Mouse (Mus musculus) midbrain, postnatal 0 days (tissue): ENCODE measurements around the gene Ttc4. TPM values are rescaled to one million over a fixed set of nuclear protein-coding genes. Genes with fewer than 3 reads are reported as not detected.

Source experiments
- ATAC-seq: fragments of 200-750 bp; cut with Nextera tagmentation; 2 replicates; pipeline ENCODE4 v1.8.0; 2017; ENCODE audit warnings: moderate number of reproducible peaks, mild to moderate bottlenecking, moderate TSS enrichment, moderate library complexity; ENCODE audit not compliant: low FRiP score
- DNase-seq: peaks from one replicate; pipeline ENCODE4 v3.0.0-alpha.2; 2015; ENCODE audit warnings: low spot score
- H3K27ac ChIP-seq: fragments of 300-500 bp; sonication (generic); 2 replicates; pipeline ENCODE4 v1.5.1; 2014; ENCODE audit warnings: low read depth, mild to moderate bottlenecking, low read length, mixed read lengths
- H3K27me3 ChIP-seq: fragments of 300-500 bp; sonication (generic); 2 replicates; pipeline ENCODE4 v1.6.1; 2014; ENCODE audit warnings: low read length, control low read depth, mixed read lengths; ENCODE audit not compliant: insufficient read depth
- H3K36me3 ChIP-seq: fragments of 300-500 bp; sonication (generic); 2 replicates; pipeline ENCODE4 v1.6.1; 2014; ENCODE audit warnings: low read length, control low read depth, mixed read lengths; ENCODE audit not compliant: insufficient read depth
- H3K4me1 ChIP-seq: fragments of 300-500 bp; sonication (generic); 2 replicates; pipeline ENCODE4 v1.6.1; 2014; ENCODE audit warnings: mild to moderate bottlenecking, control low read depth, antibody characterized with exemption, low read length, mixed read lengths; ENCODE audit not compliant: insufficient read depth
- H3K4me2 ChIP-seq: fragments of 300-500 bp; sonication (generic); 2 replicates; pipeline ENCODE4 v1.6.1; 2014; ENCODE audit warnings: low read depth, mild to moderate bottlenecking, low read length, mixed read lengths; ENCODE audit not compliant: poor library complexity, severe bottlenecking
- H3K4me3 ChIP-seq: fragments of 300-500 bp; sonication (generic); 2 replicates; pipeline ENCODE4 v1.5.1; 2014; ENCODE audit warnings: low read depth, mild to moderate bottlenecking, low read length, moderate library complexity
- H3K9ac ChIP-seq: fragments of 300-500 bp; sonication (generic); replicated peaks from 2 replicates; pipeline ENCODE4 v1.6.1; 2014; ENCODE audit warnings: mild to moderate bottlenecking, low read length, moderate library complexity, mixed read lengths; ENCODE audit not compliant: poor library complexity, severe bottlenecking
- H3K9me3 ChIP-seq: fragments of 300-500 bp; sonication (generic); 2 replicates; pipeline ENCODE4 v1.6.1; 2016; ENCODE audit warnings: low read length, control low read depth
- CTCF ChIP-seq: IDR thresholded peaks from 2 replicates; pipeline ENCODE4 v1.5.1; 2016; ENCODE audit warnings: antibody characterized with exemption, mild to moderate bottlenecking
- WGBS: fragments of 180-500 bp; shearing (Covaris S2); extraction: QIAGEN DNeasy Blood & Tissue Kit; methylation state at CpG from one replicate; pipeline ENCODE4 v1.1.7; 2014; 5-methylcytosine and 5-hydroxymethylcytosine counted together
- polyA plus RNA-seq: library from polyadenylated mRNA; unstranded; fragments of >200 nt; fragmentation: Nextera tagmentation; extraction: Ambion mirVana; gene quantifications from 2 replicates; pipeline ENCODE4 v1.2.1, GENCODE M21; 2015
- total RNA-seq: library from RNA; depleted of rRNA; stranded (reverse); fragments of >200 nt; gene quantifications from 2 replicates; pipeline ENCODE4 v1.2.3, GENCODE M21; 2014; rRNA removed

The Ttc4 gene
- total and polyA plus RNA-seq, 2 experiments from 2014 or later = 93.2 to 127 TPM

DNA sequence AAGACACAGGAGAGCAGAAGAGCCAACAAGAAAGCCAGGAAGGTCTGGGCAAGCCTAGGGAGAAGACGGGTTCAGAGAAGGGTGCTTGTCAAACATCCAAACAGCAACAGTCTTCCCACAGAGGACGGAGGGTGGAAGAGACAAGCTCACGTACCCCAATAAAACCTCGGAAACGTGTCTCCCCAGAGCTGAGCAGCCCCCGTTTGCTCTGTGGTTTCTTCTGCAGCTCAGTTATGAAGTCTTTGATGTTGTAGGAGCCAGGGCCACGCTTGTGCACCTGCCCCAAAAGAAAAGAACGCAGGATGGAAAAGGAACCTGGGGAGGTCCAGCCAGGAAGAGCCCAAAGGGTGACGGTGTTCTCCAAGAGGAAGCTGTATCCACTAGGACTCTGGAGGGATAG is 63.9 kb downstream of the Ttc4 start:
- H3K4me2 ChIP-seq = no peak overlapping the region
- ATAC-seq = no peak
- H3K27ac ChIP-seq = no peak overlapping the region

GRCm38 (mm10) chr4:106614180-106614797 is 64.5 kb downstream of the Ttc4 start:
- Histone ChIP-seq H3K4me2 (no peak overlapping the region), H3K36me3 (no peaks in the 10 kb centered on the region), H3K9ac (no peak overlapping the region), H3K9me3 (no peaks in the 10 kb centered on the region), H3K27me3 (0 out of 2 replicates have a peak, but pooled peaks cover 7% of the 10 kb centered on the region), H3K27ac (no peak overlapping the region), H3K4me3 (no peak overlapping the region), H3K4me1 (peaks cover 6% of the 10 kb centered on the region; the same call in 1 of the 2 replicates)
- peak; percentile 73 for ATAC-seq
- peak; percentile 87 for DNase-seq
- peak; percentile 99 for TF ChIP-seq CTCF
- 38% methylated on average over 7 of the region's 7 CpGs for WGBS

More for the DNA sequence above, 63.9 kb downstream of the Ttc4 start:
- Histone ChIP-seq H3K27me3 (0 out of 2 replicates have a peak, but pooled peaks cover 7% of the 10 kb centered on the region), H3K4me1 (peaks cover 6% of the 10 kb centered on the region; the same call in 1 of the 2 replicates), H3K4me3 (no peak overlapping the region), H3K9me3 (no peaks in the 10 kb centered on the region), H3K9ac (no peak overlapping the region), H3K36me3 (no peaks in the 10 kb centered on the region)
- no peak for DNase-seq
- WGBS = 82% methylated on average over 9 of the region's 9 CpGs
- no peak for TF ChIP-seq CTCF

- Histone ChIP-seq H3K36me3 (no peaks in the 10 kb centered on the region), H3K27me3 (0 out of 2 replicates have a peak, but pooled peaks cover 7% of the 10 kb centered on the region), H3K4me2 (no peak overlapping the region), H3K4me1 (peaks cover 6% of the 10 kb centered on the region; the same call in 1 of the 2 replicates), H3K27ac (no peak overlapping the region), H3K9ac (no peak overlapping the region), H3K9me3 (no peaks in the 10 kb centered on the region), H3K4me3 (no peak overlapping the region)
- 80% methylated on average over 3 of the region's 3 CpGs for WGBS
- no peak for DNase-seq
- no peak for TF ChIP-seq CTCF
- no peak for ATAC-seq
Measured at GRCm38 (mm10) chr4:106613560-106613959, 65.2 kb downstream of the Ttc4 start.

DNA sequence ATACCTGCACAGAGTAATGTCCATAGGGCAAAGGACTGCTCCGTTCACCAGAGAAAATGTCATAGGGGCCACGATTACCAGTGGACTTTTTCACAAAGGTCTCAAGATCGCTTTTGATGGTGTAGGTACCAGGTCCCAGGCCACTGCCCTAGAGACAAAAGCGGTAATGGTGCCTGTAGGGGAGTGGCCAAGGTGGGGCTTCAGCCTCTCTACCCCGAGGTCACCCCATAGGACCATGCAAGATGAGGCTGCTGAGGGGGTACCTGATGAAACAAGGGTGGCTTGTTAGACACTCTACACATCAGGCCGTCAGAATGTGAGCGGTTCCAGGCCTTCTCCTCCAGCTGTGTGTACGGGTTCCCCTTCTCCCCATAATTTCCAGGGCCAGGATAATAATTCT is 65.6 kb downstream of the Ttc4 start:
- ATAC-seq = no peak
- H3K4me2 ChIP-seq = no peak overlapping the region
- no peak for DNase-seq
- H3K9me3 ChIP-seq = no peaks in the 10 kb centered on the region
- H3K27me3 ChIP-seq = 0 out of 2 replicates have a peak, but pooled peaks cover 7% of the 10 kb centered on the region
- H3K9ac ChIP-seq = no peak overlapping the region
- no peaks in the 10 kb centered on the region for H3K36me3 ChIP-seq
- no peak overlapping the region for H3K27ac ChIP-seq
- H3K4me3 ChIP-seq = no peak overlapping the region
- TF ChIP-seq CTCF = no peak
- 80% methylated on average over 8 of the region's 8 CpGs for WGBS
- peaks cover 6% of the 10 kb centered on the region; the same call in 1 of the 2 replicates for H3K4me1 ChIP-seq

Other genes with a start within 250 kb of the Ttc4 start
- 5.3 and 10.1 TPM in 2 replicates for gene Pcsk9, start 214.6 kb downstream of the Ttc4 start, total RNA-seq
- 3.1 and 3.3 TPM in 2 replicates for gene Pcsk9, start 214.6 kb downstream of the Ttc4 start, polyA plus RNA-seq
- gene Bsnd, start 186.7 kb downstream of the Ttc4 start, total RNA-seq = 0.09 TPM in 1 of 2 replicates, not detected in the other
- not detected in 2 replicates for gene Bsnd, start 186.7 kb downstream of the Ttc4 start, polyA plus RNA-seq
- 107 and 139 TPM in 2 replicates for gene Dhcr24, start 117.9 kb downstream of the Ttc4 start, total RNA-seq
- gene Dhcr24, start 117.9 kb downstream of the Ttc4 start, polyA plus RNA-seq = 8.0 and 8.1 TPM in 2 replicates
- not detected in 2 replicates for gene Lexm, start 61.7 kb downstream of the Ttc4 start, total RNA-seq
- gene Lexm, start 61.7 kb downstream of the Ttc4 start, polyA plus RNA-seq = not detected in 2 replicates
- 4.1 and 4.6 TPM in 2 replicates for gene Ttc22, start 56.5 kb downstream of the Ttc4 start, total RNA-seq
- 4.1 and 4.7 TPM in 2 replicates for gene Ttc22, start 56.5 kb downstream of the Ttc4 start, polyA plus RNA-seq
- gene Pars2, start 27.9 kb downstream of the Ttc4 start, total RNA-seq = 5.9 and 10.3 TPM in 2 replicates
- 7.0 and 7.4 TPM in 2 replicates for gene Pars2, start 27.9 kb downstream of the Ttc4 start, polyA plus RNA-seq
- gene Mroh7, start 52.0 kb upstream of the Ttc4 start, total RNA-seq = 1.1 and 1.3 TPM in 2 replicates
- gene Mroh7, start 52.0 kb upstream of the Ttc4 start, polyA plus RNA-seq = 0.59 and 0.64 TPM in 2 replicates
- not detected in 2 replicates for gene Fam151a, start 54.9 kb upstream of the Ttc4 start, total RNA-seq
- gene Fam151a, start 54.9 kb upstream of the Ttc4 start, polyA plus RNA-seq = not detected in 2 replicates
- 4.0 and 7.0 TPM in 2 replicates for gene Acot11, start 126.1 kb upstream of the Ttc4 start, total RNA-seq
- gene Acot11, start 126.1 kb upstream of the Ttc4 start, polyA plus RNA-seq = 1.8 and 2.1 TPM in 2 replicates
- gene Ssbp3, start 231.8 kb upstream of the Ttc4 start, total RNA-seq = 172 and 176 TPM in 2 replicates
- 110 and 126 TPM in 2 replicates for gene Ssbp3, start 231.8 kb upstream of the Ttc4 start, polyA plus RNA-seq